Mouse (Mus musculus) kidney, adult 2 months (tissue): ENCODE measurements around the gene Dctd. TPM values are rescaled to one million over a fixed set of nuclear protein-coding genes. Genes with fewer than 3 reads are reported as not detected.

Experiments
- DNase-seq: peaks from one replicate; pipeline ENCODE4 v3.0.0; 2021
- H3K27ac ChIP-seq: fragments of 200-500 bp; 2 replicates; pipeline ENCODE4 v1.5.1; 2012; ENCODE audit warnings: low read depth, low read length, control low read depth, inconsistent platforms; ENCODE audit not compliant: insufficient read depth
- H3K27me3 ChIP-seq: fragments of 200-500 bp; replicated peaks from 2 replicates; pipeline ENCODE4 v1.6.1; 2012; ENCODE audit warnings: mild to moderate bottlenecking, moderate library complexity, low read length, inconsistent platforms; ENCODE audit not compliant: control insufficient read depth, insufficient read depth
- H3K36me3 ChIP-seq: fragments of 200-500 bp; 2 replicates; pipeline ENCODE4 v1.6.1; 2012; ENCODE audit warnings: mild to moderate bottlenecking, moderate library complexity, low read length, inconsistent platforms; ENCODE audit not compliant: control insufficient read depth, insufficient read depth
- H3K4me1 ChIP-seq: fragments of 200-500 bp; 2 replicates; pipeline ENCODE4 v1.6.1; 2011; ENCODE audit warnings: low read length; ENCODE audit not compliant: control insufficient read depth, insufficient read depth
- H3K4me3 ChIP-seq: fragments of 200-500 bp; 2 replicates; pipeline ENCODE4 v1.5.1; 2011; ENCODE audit warnings: mild to moderate bottlenecking, low read depth, low read length, control low read depth; ENCODE audit not compliant: insufficient read depth
- CTCF ChIP-seq: fragments of 200-500 bp; conservative IDR thresholded peaks from 2 replicates; pipeline ENCODE4 v1.5.1; 2011; ENCODE audit warnings: low read depth, mild to moderate bottlenecking, control low read depth, low read length, moderate library complexity, mixed read lengths; ENCODE audit not compliant: insufficient read depth, insufficient read length
- POLR2A ChIP-seq: fragments of 200-500 bp; IDR thresholded peaks from one replicate; pipeline ENCODE4 v1.6.1; 2011; ENCODE audit warnings: low read depth, low read length, control low read depth
- WGBS: fragments of 180-500 bp; shearing (Covaris S2); methylation state at CpG from one replicate; pipeline ENCODE4 v1.1.7; 2018; 5-methylcytosine and 5-hydroxymethylcytosine counted together
- polyA plus RNA-seq: library from polyadenylated mRNA; depleted of rRNA; stranded (reverse); fragments of >200 nt; gene quantifications from 2 replicates; pipeline ENCODE4 v1.2.3, GENCODE M21; 2012; rRNA removed

Dctd gene
- polyA plus RNA-seq, 1 experiment, result 1.8 TPM

- Histone ChIP-seq H3K27me3 (no peaks in the 10 kb centered on the region), H3K4me1 (no peaks in the 10 kb centered on the region), H3K27ac (no peak overlapping the region), H3K4me3 (no peak overlapping the region), H3K36me3 (no peaks in the 10 kb centered on the region)
- WGBS, result 95% methylated on average over 9 of the region's 9 CpGs
- no peak for TF ChIP-seq POLR2A
- no peak for TF ChIP-seq CTCF
- no peak for DNase-seq
These were observed 100.3 kb downstream of the Dctd start for GRCm38 (mm10) chr8:48199171-48199570.

GRCm38 (mm10) chr8:48202632-48203031 lies 103.7 kb downstream of the Dctd start:
- Histone ChIP-seq H3K27me3 (no peaks in the 10 kb centered on the region), H3K36me3 (no peaks in the 10 kb centered on the region), H3K4me1 (no peaks in the 10 kb centered on the region), H3K4me3 (no peak overlapping the region), H3K27ac (no peak overlapping the region)
- 72% methylated on average over 3 of the region's 3 CpGs for WGBS
- no peak for DNase-seq
- TF ChIP-seq POLR2A, result no peak
- TF ChIP-seq CTCF, result no peak

Other genes with a start within 250 kb of the Dctd start
- 20.4 and 22.1 TPM in 2 replicates for gene Wwc2, start 108.2 kb upstream of the Dctd start, polyA plus RNA-seq